Mouse (Mus musculus) liver, adult 2 months (tissue): ENCODE measurements around the gene Dnaja2. TPM values are rescaled to one million over a fixed set of nuclear protein-coding genes. Genes with fewer than 3 reads are reported as not detected.

ENCODE experiments used
- DNase-seq: peaks from one replicate; pipeline ENCODE4 v3.0.0-alpha.2; 2011; ENCODE audit warnings: low read depth, low spot score; ENCODE audit errors: extremely low read depth
- H3K27ac ChIP-seq: fragments of 200-500 bp; replicated peaks from 2 replicates; pipeline ENCODE4 v1.5.1; 2012; ENCODE audit warnings: low read depth, mild to moderate bottlenecking, control low read depth, inconsistent platforms, low read length; ENCODE audit not compliant: insufficient read depth
- H3K27me3 ChIP-seq: fragments of 200-500 bp; 2 replicates; pipeline ENCODE4 v1.6.1; 2012; ENCODE audit warnings: mild to moderate bottlenecking, moderate library complexity, low read length, inconsistent platforms; ENCODE audit not compliant: control insufficient read depth, insufficient read depth
- H3K36me3 ChIP-seq: fragments of 200-500 bp; 2 replicates; pipeline ENCODE4 v1.6.1; 2012; ENCODE audit warnings: low read length, inconsistent platforms; ENCODE audit not compliant: control insufficient read depth, insufficient read depth
- H3K4me1 ChIP-seq: fragments of 200-500 bp; 2 replicates; pipeline ENCODE4 v1.6.1; 2011; ENCODE audit warnings: low read length; ENCODE audit not compliant: control insufficient read depth, insufficient read depth
- H3K4me3 ChIP-seq: fragments of 200-500 bp; 2 replicates; pipeline ENCODE4 v1.5.1; 2011; ENCODE audit warnings: low read depth, mild to moderate bottlenecking, control low read depth, low read length, moderate library complexity; ENCODE audit not compliant: insufficient read depth
- H3K79me2 ChIP-seq: fragments of 200-500 bp; 2 replicates; pipeline ENCODE4 v1.6.1; 2012; ENCODE audit warnings: inconsistent platforms, mild to moderate bottlenecking, low read length, moderate library complexity; ENCODE audit not compliant: control insufficient read depth, insufficient read depth
- H3K9ac ChIP-seq: fragments of 200-500 bp; 2 replicates; pipeline ENCODE4 v1.6.1; 2012; ENCODE audit warnings: low read depth, mild to moderate bottlenecking, control low read depth, inconsistent platforms, low read length
- CTCF ChIP-seq: fragments of 200-500 bp; IDR thresholded peaks from 2 replicates; pipeline ENCODE4 v1.5.1; 2011; ENCODE audit warnings: low read depth, low read length, control low read depth
- POLR2A ChIP-seq: fragments of 200-500 bp; IDR thresholded peaks from 2 replicates; pipeline ENCODE4 v1.6.1; 2011; ENCODE audit warnings: low read length, control low read depth; ENCODE audit not compliant: insufficient read depth; ENCODE audit errors: extremely low read depth
- WGBS: fragments of 180-500 bp; shearing (Covaris S2); methylation state at CpG from one replicate; pipeline ENCODE4 v1.1.7; 2018; 5-methylcytosine and 5-hydroxymethylcytosine counted together
- polyA plus RNA-seq: library from polyadenylated mRNA; depleted of rRNA; stranded (reverse); fragments of >200 nt; gene quantifications from 2 replicates; pipeline ENCODE4 v1.2.3, GENCODE M21; 2012
- total RNA-seq: library from RNA; depleted of rRNA; stranded (reverse); fragments of >200 nt; gene quantifications from 2 replicates; pipeline ENCODE4 v1.2.3, GENCODE M21; 2014

Gene Dnaja2
- total and polyA plus RNA-seq, 2 experiments, result 10.4 to 65.8 TPM

GRCm38 (mm10) chr8:85498577-85498976 is 56.6 kb downstream of the Dnaja2 start:
- WGBS, result 73% methylated on average over 2 of the region's 2 CpGs
- Histone ChIP-seq H3K27me3 (no peaks in the 10 kb centered on the region), H3K79me2 (peaks cover 36% of the 10 kb centered on the region; the same call in 1 of the 2 replicates), H3K36me3 (peaks cover 53% of the 10 kb centered on the region), H3K9ac (peak overlapping the region; percentile 35; the same call in 1 of the 2 replicates), H3K4me3 (no peak overlapping the region), H3K27ac (0 out of 2 replicates have a peak overlapping the region, but pooled peaks have one; percentile 15), H3K4me1 (peaks cover 43% of the 10 kb centered on the region)
- TF ChIP-seq CTCF (no peak), POLR2A (no peak)
- DNase-seq, result no peak

- Histone ChIP-seq H3K27ac (peak overlapping the region; percentile 82), H3K4me1 (peaks cover 34% of the 10 kb centered on the region), H3K27me3 (no peaks in the 10 kb centered on the region), H3K9ac (peak overlapping the region; percentile 62), H3K36me3 (peaks cover 40% of the 10 kb centered on the region), H3K79me2 (peaks cover 39% of the 10 kb centered on the region; the same call in 1 of the 2 replicates), H3K4me3 (no peak overlapping the region)
- peak; percentile 60 for DNase-seq
- WGBS, result 17% methylated on average over 4 of the region's 4 CpGs
- no peak for TF ChIP-seq POLR2A
- TF ChIP-seq CTCF, result no peak
Measured at GRCm38 (mm10) chr8:85496778-85497177, 58.4 kb downstream of the Dnaja2 start.

- H3K36me3 ChIP-seq, result peaks cover 37% of the 10 kb centered on the region
- WGBS, result 27% methylated on average over 5 of the region's 5 CpGs
- no peaks in the 10 kb centered on the region for H3K27me3 ChIP-seq
- TF ChIP-seq POLR2A, result no peak
- no peak for TF ChIP-seq CTCF
- peak overlapping the region; percentile 24; the same call in 1 of the 2 replicates for H3K4me3 ChIP-seq
- H3K27ac ChIP-seq, result peak overlapping the region; percentile 82
- H3K4me1 ChIP-seq, result peaks cover 29% of the 10 kb centered on the region
- peak overlapping the region; percentile 14; the same call in 1 of the 2 replicates for H3K9ac ChIP-seq
- H3K79me2 ChIP-seq, result peaks cover 35% of the 10 kb centered on the region; the same call in 1 of the 2 replicates
- DNase-seq, result peak; percentile 95
Measured at GRCm38 (mm10) chr8:85496125-85496524, 59.0 kb downstream of the Dnaja2 start.

GRCm38 (mm10) chr8:85492940-85493931 is 61.9 kb downstream of the Dnaja2 start:
- Histone ChIP-seq H3K4me3 (peak overlapping the region; percentile 65), H3K36me3 (peaks cover 22% of the 10 kb centered on the region; the same call in 1 of the 2 replicates), H3K27ac (peak overlapping the region; percentile 74), H3K9ac (peak overlapping the region; percentile 78), H3K27me3 (no peaks in the 10 kb centered on the region), H3K79me2 (peaks cover 15% of the 10 kb centered on the region; the same call in 1 of the 2 replicates), H3K4me1 (peaks cover 24% of the 10 kb centered on the region)
- TF ChIP-seq CTCF (0 out of 2 replicates have a peak, but pooled peaks have one; percentile 3), POLR2A (no peak)
- DNase-seq, result peak; percentile 87
- WGBS, result 4% methylated on average over 48 of the region's 49 CpGs

GRCm38 (mm10) chr8:85492125-85492875 is 62.8 kb downstream of the Dnaja2 start, which contains the start of gene Gpt2:
TSS of gene Gpt2 (plus strand) at chr8:85492576.
- H3K27me3 ChIP-seq, result no peaks in the 10 kb centered on the region

More at GRCm38 (mm10) chr8:85492125-85492875, 62.8 kb downstream of the Dnaja2 start, which contains the start of gene Gpt2:
- under 1% methylated on average over 41 of the region's 41 CpGs for WGBS
- Histone ChIP-seq H3K36me3 (peaks cover 18% of the 10 kb centered on the region; the same call in 1 of the 2 replicates), H3K4me1 (peaks cover 25% of the 10 kb centered on the region), H3K4me3 (peak within 1 kb of the TSS; percentile 65), H3K79me2 (peaks cover 15% of the 10 kb centered on the region; the same call in 1 of the 2 replicates), H3K27ac (peak within 1 kb of the TSS; percentile 74), H3K9ac (peak within 1 kb of the TSS; percentile 78)
- TF ChIP-seq POLR2A, result peak; percentile 99
- TF ChIP-seq CTCF, result no peak
- peak; percentile 95 for DNase-seq
